Comparison of ENCODE assay signal across 8 mouse cellular contexts in genomic region chr9:86451617-86452016, GRCm38 (mm10). TPM values are rescaled to one million over a fixed set of nuclear protein-coding genes. Genes with fewer than 3 reads are reported as not detected.
DNase-seq lines count a peak whose midpoint lies in the region; ATAC-seq and TF ChIP-seq lines count a peak whose summit lies in the region.

No protein-coding gene starts in this region.

- H3K4me2 ChIP-seq in intestine, embryonic 16.5 days (ENCODE audit: low read depth, low read length) = peak overlapping the region; percentile 35; the same call in 1 of the 2 replicates
- peak overlapping the region; percentile 28 for H3K4me2 ChIP-seq in limb, embryonic 11.5 days (ENCODE audit: low read depth, severe bottlenecking)
- 0 out of 2 replicates have a peak overlapping the region, but pooled peaks have one; percentile 12 for H3K4me2 ChIP-seq in midbrain, embryonic 11.5 days

- peaks cover 3% of the 10 kb centered on the region for H3K4me1 ChIP-seq in intestine, embryonic 16.5 days (ENCODE audit: control insufficient read depth, insufficient read depth, low read length)
- peaks cover 6% of the 10 kb centered on the region for H3K4me1 ChIP-seq in limb, embryonic 11.5 days (ENCODE audit: control insufficient read depth, insufficient read depth, low read length)
- peaks cover 5% of the 10 kb centered on the region; the same call in 1 of the 2 replicates for H3K4me1 ChIP-seq in midbrain, embryonic 11.5 days (ENCODE audit: control insufficient read depth, insufficient read depth, low read length)
- H3K4me1 ChIP-seq in small intestine, adult 2 months (ENCODE audit: control insufficient read depth, insufficient read depth, insufficient read length, low read length) = no peaks in the 10 kb centered on the region

- no peak overlapping the region for H3K4me3 ChIP-seq in intestine, embryonic 16.5 days (ENCODE audit: low read length)
- H3K4me3 ChIP-seq in limb, embryonic 11.5 days (ENCODE audit: low read depth, low read length) = no peak overlapping the region
- H3K4me3 ChIP-seq in midbrain, embryonic 11.5 days (ENCODE audit: low read depth, low read length) = no peak overlapping the region
- H3K4me3 ChIP-seq in small intestine, adult 2 months (ENCODE audit: low read depth, low read length) = no peak overlapping the region

- no peak overlapping the region for H3K27ac ChIP-seq in intestine, embryonic 16.5 days (ENCODE audit: low read length)
- H3K27ac ChIP-seq in limb, embryonic 11.5 days (replicated peaks; ENCODE audit: low read depth, low read length) = no peak overlapping the region
- H3K27ac ChIP-seq in midbrain, embryonic 11.5 days (ENCODE audit: low read depth, low read length) = no peak overlapping the region
- no peak overlapping the region for H3K27ac ChIP-seq in small intestine, adult 2 months (ENCODE audit: insufficient read depth, low read depth, low read length)

- WGBS in intestine, embryonic 16.5 days = 1% methylated on average over 13 of the region's 13 CpGs
- under 1% methylated on average over 13 of the region's 13 CpGs for WGBS in limb, embryonic 11.5 days
- WGBS in midbrain, embryonic 11.5 days = under 1% methylated on average over 13 of the region's 13 CpGs
- WGBS in small intestine, adult 2 months = 3% methylated on average over 13 of the region's 13 CpGs

- H3K9me3 ChIP-seq in intestine, embryonic 16.5 days (ENCODE audit: control insufficient read depth, low read length) = no peaks in the 10 kb centered on the region
- H3K9me3 ChIP-seq in limb, embryonic 11.5 days (ENCODE audit: control insufficient read depth, low read length) = no peaks in the 10 kb centered on the region
- H3K9me3 ChIP-seq in midbrain, embryonic 11.5 days (ENCODE audit: control insufficient read depth, low read length) = no peaks in the 10 kb centered on the region

- no peak for TF ChIP-seq POLR2A in small intestine, adult 2 months (IDR thresholded peaks at IDR 0.05; ENCODE audit: low read depth, low read length)

- peak; percentile 71 for ATAC-seq in intestine, embryonic 16.5 days
- ATAC-seq in limb, embryonic 11.5 days (ENCODE audit: insufficient number of reproducible peaks, low FRiP score, low TSS enrichment, low read depth) = peak; percentile 67
- ATAC-seq in midbrain, embryonic 11.5 days (ENCODE audit: low FRiP score) = peak; percentile 82

- no peaks in the 10 kb centered on the region for H3K27me3 ChIP-seq in intestine, embryonic 16.5 days (replicated peaks; ENCODE audit: control insufficient read depth, insufficient read depth, low read length)
- H3K27me3 ChIP-seq in limb, embryonic 11.5 days (ENCODE audit: control insufficient read depth, insufficient read depth, low read length) = no peaks in the 10 kb centered on the region
- H3K27me3 ChIP-seq in midbrain, embryonic 11.5 days (ENCODE audit: control insufficient read depth, insufficient read depth, low read length) = no peaks in the 10 kb centered on the region; the same call in 1 of the 2 replicates
- H3K27me3 ChIP-seq in small intestine, adult 2 months (ENCODE audit: control insufficient read depth, insufficient read depth, low read length) = no peaks in the 10 kb centered on the region

- H3K36me3 ChIP-seq in intestine, embryonic 16.5 days (ENCODE audit: control insufficient read depth, insufficient read depth, low read length) = no peaks in the 10 kb centered on the region
- H3K36me3 ChIP-seq in limb, embryonic 11.5 days (ENCODE audit: control insufficient read depth, insufficient read depth, low read length) = no peaks in the 10 kb centered on the region
- H3K36me3 ChIP-seq in midbrain, embryonic 11.5 days (ENCODE audit: control insufficient read depth, insufficient read depth, low read length) = no peaks in the 10 kb centered on the region
- H3K36me3 ChIP-seq in small intestine, adult 2 months (ENCODE audit: control insufficient read depth, insufficient read depth, low read length) = no peaks in the 10 kb centered on the region

- DNase-seq in ovary, postnatal 10 days (ENCODE audit: low spot score) = peak; percentile 15
- no peak for DNase-seq in ovary, adult 18-20 months (ENCODE audit: low spot score)
- DNase-seq in cerebellum, postnatal 25 days = peak; percentile 65 to 74
- peak; percentile 71 to 73 for DNase-seq in frontal cortex, postnatal 36 days (ENCODE audit: low spot score in 2 of 2)
- DNase-seq in limb, embryonic 11.5 days (ENCODE audit: low spot score) = peak; percentile 86
- DNase-seq in midbrain, embryonic 11.5 days (ENCODE audit: low spot score, missing footprints) = peak; percentile 94

- peak; percentile 68; the same call in 1 of the 2 replicates for TF ChIP-seq CTCF in small intestine, adult 2 months (IDR thresholded peaks at IDR 0.05; ENCODE audit: extremely low read depth, insufficient read length, insufficient replicate concordance, low read depth, low read length)

- peak overlapping the region; percentile 44; the same call in 1 of the 2 replicates for H3K9ac ChIP-seq in intestine, embryonic 16.5 days (ENCODE audit: low read depth, low read length)
- H3K9ac ChIP-seq in limb, embryonic 11.5 days (ENCODE audit: low read length) = no peak overlapping the region
- H3K9ac ChIP-seq in midbrain, embryonic 11.5 days (ENCODE audit: low read length) = no peak overlapping the region

RNA-seq across cellular contexts. Expression of gene Ube2cbp, which starts 13.1 kb away (rescaled TPM):
- polyA plus RNA-seq in intestine, embryonic 16.5 days (2015; fragmentation: Nextera tagmentation; extraction: Ambion mirVana) = 4.0 and 4.7 TPM in 2 replicates
- polyA plus RNA-seq in limb, embryonic 11.5 days (2014; fragmentation: Nextera tagmentation; extraction: Ambion mirVana) = 6.5 and 8.0 TPM in 2 replicates
- polyA plus RNA-seq in midbrain, embryonic 11.5 days (2014; fragmentation: Nextera tagmentation; extraction: Ambion mirVana) = 6.3 and 9.6 TPM in 2 replicates
- polyA plus RNA-seq in small intestine, adult 2 months (2012; rRNA removed) = 0.85 and 1.1 TPM in 2 replicates

RNA-seq across cellular contexts. Expression of gene Dop1a, which starts 15.3 kb away (rescaled TPM):
- polyA plus RNA-seq in intestine, embryonic 16.5 days (2015; fragmentation: Nextera tagmentation; extraction: Ambion mirVana) = 9.9 and 10.5 TPM in 2 replicates
- 11.8 and 13.1 TPM in 2 replicates for polyA plus RNA-seq in limb, embryonic 11.5 days (2014; fragmentation: Nextera tagmentation; extraction: Ambion mirVana)
- polyA plus RNA-seq in midbrain, embryonic 11.5 days (2014; fragmentation: Nextera tagmentation; extraction: Ambion mirVana) = 14.5 and 15.3 TPM in 2 replicates
- 3.0 and 5.1 TPM in 2 replicates for polyA plus RNA-seq in small intestine, adult 2 months (2012; rRNA removed)
